Mouse (Mus musculus) gonadal fat pad, adult 2 months (tissue): ENCODE results near the gene Sobp. TPM values are rescaled to one million over a fixed set of nuclear protein-coding genes. Genes with fewer than 3 reads are reported as not detected.

Source experiments
- DNase-seq: peaks from one replicate; pipeline ENCODE4 v3.0.0-alpha.2; 2012; ENCODE audit warnings: low read depth
- polyA plus RNA-seq: library from polyadenylated mRNA; depleted of rRNA; stranded (reverse); fragments of >200 nt; gene quantifications from 2 replicates; pipeline ENCODE4 v1.2.3, GENCODE M21; 2012

The Sobp gene
- polyA plus RNA-seq, 1 experiment, result 0.35 TPM

DNA sequence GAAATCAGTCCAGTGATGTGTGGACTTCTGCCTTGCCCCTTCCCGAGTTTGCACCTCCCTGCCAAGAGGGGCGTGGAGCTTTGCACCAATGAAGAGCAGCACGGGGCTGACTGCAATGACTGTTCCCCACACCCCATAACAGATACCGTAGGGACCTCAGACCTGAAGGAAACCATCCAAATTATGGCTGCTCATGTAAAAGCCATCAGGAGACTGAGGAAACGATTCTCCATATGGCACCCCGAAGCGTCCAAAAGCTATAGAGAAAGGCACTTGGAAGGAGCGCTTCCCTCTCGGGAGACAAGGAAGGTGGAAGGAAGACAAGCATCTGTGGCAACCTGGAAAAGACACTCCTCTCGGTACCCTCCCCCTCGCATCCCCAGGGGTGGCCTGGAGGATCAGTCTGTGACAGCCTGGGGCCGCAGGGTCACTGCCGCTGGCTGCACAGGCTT is 180.0 kb downstream of the Sobp start:
- DNase-seq, result no peak

DNA sequence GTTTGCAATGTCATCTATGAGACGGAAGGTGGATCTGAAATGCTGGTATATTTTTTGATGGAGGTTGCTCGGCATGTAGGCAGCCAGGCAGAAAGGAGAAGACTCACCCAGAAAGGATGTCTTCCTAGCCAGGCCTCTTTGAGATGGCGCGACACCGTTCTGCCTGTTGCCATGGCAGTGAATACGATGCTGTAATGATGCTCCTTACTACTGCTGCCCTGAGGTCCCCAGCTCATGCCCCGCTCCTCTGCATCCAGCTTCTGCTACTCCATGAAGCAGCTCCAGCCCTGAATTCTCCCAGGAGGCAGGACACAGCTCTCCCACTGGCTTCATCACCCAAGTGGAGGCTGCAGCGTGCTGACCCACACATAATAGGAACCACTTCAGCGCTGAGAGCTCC is 183.3 kb downstream of the Sobp start:
- no peak for DNase-seq

DNA sequence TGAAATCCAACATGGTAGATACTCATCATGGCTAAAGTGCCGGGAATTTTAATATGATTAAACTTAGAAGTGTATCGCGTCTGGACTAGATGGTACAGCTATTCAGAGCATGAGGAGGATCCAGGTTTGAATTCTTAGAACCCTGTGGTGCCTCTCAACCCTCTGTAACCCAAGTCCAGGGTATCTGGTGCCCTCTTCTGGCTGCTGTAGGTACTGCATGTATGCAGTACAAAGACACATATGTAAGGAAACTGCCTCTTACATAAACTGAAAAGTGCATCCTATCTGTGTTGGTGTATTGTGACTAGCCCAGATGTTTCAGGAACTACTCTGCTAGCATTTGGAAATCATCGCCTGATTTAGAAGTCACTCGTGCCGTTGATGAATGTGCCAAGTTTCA is 184.4 kb downstream of the Sobp start:
- DNase-seq, result peak; percentile 6

DNA sequence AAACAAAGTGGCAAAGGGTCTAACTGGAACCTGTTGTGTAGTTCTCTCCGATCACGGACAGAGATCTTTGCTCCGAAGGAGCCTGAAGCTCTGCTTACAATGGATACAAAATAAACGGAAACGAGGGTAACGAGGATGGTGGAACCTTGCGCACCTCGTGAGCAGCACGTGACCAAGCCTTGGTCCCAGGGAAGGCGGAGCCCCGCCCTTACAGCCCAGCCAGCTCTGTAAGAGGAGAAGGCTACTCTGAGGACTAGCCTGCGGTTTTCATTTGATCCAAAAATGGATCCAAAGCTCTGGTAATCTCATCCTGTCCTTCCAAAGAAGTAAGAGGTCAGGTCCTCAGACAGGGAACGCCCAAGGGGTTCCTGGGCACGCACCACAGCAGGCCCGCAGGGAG is 185.7 kb downstream of the Sobp start:
- no peak for DNase-seq

DNA sequence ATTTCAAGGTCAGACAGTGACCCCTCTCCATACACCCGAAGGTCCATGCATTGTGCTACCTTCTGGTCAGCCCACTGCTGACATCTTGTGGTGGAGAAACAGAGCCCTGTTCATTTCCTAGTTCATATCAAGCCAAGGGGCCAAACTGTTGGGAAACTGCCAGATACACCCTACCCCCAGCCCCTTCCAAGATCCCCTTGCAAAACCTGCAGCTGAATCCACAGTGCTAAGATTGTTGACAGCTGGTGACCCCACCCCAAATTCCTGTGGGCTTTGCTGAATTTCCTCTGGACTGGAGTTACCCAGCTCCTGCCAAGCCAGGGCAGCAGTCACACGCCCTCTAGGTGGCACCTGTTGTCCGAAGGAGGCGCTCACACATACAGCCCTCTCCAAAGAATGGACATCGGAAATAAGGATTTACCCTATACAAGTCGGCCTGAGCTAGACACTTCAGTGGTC is 186.7 kb downstream of the Sobp start:
- DNase-seq, result peak; percentile 14

DNA sequence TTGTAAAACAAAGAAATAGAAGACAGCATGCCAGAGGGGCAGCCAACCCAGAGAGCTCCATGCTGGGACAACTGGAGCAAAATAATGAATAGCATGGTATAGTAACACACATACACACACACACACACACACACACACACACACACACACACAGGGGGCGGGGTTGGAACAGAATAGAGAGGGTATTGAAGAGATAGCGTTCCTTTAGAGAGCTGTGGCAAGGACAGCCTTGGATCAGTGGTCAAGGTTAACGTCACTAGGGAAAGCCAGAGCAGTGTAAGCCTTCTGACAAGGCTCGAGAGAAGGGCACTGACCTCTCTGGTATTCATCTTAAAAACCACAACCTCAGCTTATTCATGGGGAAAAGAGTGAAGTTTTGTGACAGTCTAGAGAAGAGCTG is 189.4 kb downstream of the Sobp start:
- DNase-seq, result no peak

DNA sequence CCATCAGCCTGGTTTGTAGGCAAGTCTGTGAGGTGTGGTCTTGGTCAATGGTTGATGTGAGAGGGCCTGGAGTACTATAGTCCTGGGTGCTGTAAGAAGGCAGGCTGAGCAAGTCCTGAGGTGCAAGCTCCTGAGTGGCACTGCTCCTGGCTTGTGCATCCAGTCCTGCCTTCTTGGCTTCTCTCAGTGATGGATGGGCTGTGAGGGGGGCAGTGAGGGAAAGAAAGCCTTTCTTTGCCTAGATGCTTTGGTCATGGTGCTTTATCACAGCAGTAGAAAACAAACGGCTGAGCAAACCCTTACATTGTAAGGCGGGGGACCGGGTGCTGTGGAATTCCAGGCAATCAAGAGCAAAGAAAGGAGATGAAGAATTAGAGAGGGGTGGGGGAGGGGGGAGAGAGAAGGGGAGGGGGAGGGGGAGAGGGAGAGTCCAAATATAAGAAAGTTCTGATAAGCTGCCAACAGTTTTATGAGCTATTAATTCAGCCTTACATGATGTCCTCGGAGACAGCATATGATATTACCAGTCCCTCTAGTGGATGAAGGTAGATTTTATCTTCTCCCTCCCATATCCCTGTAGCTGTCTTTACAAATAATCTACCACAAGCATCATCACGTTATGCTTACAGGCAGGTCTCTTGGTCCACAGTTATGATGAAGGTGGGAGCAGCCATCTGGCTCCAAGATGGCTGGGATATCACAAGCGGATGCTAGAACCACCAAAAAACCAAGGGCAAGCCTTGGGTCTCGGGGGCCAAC is 193.2 kb downstream of the Sobp start:
- no peak for DNase-seq

DNA sequence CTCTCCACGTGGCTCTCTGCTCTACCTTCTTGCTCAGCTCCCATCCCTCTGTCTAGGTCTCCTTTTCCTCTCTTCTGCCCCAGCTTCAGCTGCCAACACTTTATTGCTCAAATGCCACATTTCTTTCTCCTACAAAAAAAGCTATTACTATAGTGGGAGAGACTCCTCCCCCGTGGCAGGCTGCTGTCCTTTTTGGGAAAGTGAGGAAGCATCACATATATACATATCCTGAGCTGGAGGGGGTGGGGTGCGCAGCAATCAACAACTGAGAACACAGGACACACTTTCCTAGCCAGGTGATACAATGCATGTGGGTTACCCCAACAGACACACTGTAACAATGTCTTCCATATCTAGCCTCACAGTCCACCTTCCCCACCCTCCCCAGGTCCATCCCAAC is 196.0 kb downstream of the Sobp start:
- no peak for DNase-seq

DNA sequence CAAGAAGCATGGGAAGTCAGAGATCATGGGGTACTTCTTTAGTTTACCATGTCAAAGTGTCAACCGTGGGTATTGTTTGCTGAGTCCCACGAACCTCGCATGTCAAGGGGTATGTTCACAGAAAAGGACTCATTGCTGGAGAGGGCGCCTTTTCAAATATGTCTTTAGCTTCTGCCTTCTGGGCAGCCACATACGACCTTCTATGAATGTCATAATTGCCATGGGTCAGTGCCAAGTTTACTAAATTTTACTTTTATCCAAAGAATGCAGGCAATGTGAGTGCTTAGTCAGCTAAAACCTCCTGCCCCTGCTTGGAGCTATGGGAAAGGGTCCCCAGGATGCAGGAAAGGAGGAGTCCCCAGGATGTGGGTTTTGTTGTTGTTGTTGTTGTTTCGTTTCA is 197.8 kb downstream of the Sobp start:
- DNase-seq, result no peak

DNA sequence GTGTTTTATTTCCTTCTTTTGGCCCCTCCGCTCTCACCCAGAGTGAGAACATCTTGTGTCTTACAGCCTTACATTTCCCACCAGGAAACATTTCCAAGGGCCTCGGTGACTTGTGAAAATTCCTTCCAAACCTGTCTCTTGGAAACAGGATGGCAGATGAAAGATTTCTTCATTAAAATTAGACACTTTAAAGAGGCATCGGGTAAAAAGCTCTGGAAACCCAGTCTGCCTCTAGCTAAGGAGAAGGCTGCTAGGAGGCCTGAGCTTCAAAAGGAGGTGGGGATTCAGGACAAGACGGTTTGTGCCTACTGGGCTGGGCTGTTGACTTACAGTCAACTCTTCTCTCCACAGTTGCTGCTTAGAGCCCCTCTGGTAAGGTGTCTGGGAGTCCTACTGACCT is 200.8 kb downstream of the Sobp start:
- DNase-seq, result no peak

DNA sequence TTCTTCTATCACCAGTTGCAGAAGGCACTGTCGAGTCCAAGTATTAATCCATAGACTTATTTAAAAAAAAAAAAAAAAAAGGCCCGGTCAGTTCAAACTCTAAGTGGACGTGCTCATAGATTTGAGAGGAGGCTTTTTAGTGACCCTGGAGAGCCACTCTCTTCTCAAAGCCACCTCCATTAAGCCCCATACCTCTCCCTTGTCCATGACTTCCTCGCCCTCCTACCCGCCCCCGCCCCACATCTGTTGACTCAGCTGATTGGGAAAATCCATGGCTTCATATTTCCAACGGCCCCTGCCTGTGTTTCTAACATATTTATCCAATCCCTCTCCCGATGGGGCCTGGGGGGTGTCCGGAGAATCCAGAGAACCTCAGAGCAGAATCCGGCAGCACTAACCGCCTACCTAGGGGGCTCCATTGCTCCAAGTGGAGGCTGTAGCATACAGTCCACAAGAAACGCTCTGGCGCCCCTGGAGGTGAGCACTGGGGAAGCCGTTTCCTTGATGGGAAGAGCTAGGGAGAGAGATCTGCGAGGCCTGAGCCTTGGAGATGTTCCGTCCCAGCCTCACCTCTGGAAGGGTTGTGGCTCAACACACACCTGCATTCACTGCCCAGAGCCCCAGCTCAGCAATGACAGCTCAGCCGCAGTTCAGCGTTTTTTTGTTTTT is 201.7 kb downstream of the Sobp start:
- no peak for DNase-seq

DNA sequence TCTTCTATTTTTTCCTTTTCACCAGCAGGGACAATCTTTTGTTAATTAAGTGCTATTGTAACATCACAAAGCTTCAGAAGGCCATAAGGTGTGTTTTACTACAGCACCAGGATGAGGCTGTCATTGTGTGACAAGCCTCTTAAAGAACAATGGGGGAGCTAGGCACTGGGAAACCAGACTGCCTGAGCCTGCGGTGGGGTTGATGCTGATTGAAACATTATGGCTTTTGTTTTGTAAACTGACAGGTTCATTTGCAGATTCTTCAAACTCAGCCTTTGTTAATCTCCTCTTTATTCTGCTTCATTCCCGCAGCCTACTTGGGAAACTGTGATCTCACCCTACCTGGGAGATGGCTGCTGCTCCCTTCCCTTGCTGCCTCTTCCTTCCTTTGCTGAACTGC is 206.0 kb downstream of the Sobp start:
- DNase-seq, result no peak

DNA sequence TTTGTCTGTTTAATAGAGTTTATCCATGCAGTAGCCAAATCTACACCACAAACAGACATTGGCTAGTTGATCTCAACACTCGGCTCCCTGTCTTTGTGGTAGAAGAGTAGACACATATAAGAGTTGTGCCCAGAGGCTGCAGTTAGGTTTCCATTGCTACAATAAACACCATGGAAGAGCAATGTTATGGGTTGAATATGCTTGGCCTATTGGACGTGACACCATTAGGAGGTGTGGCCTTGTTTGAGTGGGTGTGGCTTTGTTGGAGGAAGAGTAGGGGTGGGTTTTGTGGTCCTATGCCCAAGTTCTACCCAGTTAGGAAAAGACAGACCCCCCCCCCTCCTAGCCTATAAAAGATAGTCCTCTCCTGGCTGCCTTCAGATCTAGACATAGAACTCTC is 211.3 kb downstream of the Sobp start:
- DNase-seq, result no peak

DNA sequence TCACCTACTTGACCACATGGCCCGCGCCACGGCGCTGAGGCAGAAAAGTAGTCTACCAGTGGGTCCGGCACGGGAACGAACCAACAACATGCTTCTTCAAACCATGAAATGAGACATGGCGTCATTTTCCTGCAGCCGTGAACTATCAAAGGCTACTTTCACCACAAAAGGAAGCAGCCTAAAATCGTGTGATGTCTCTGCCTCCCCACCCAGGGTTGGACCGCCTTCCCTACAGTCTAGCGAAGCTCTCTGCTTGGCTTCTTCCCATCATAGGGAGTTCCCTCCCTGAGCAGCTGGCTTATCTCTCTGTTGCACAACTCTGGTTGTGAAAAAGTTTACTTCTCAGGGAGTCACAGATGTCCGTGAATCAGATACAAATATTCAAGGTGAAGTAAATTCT is 211.7 kb downstream of the Sobp start:
- no peak for DNase-seq

DNA sequence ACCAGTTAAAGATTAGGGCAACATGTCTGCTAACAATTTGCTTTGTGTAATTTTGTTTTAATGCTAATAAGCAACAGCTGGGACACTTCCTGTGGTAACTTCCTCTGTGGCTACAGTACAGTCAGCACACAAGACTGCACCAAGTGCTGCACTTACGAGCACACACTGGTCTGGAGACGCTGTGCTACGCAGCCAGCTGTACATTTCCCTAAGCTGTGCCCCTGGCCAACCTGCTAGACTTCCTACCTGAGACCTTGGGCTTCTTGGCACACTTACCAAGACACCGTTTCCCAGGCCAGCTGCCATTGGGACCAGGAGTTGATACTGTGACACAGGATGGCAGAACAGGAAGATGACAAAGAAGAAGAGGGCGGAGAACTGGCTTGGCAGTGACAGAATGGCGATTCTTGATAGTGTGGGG is 212.1 kb downstream of the Sobp start:
- DNase-seq, result no peak

DNA sequence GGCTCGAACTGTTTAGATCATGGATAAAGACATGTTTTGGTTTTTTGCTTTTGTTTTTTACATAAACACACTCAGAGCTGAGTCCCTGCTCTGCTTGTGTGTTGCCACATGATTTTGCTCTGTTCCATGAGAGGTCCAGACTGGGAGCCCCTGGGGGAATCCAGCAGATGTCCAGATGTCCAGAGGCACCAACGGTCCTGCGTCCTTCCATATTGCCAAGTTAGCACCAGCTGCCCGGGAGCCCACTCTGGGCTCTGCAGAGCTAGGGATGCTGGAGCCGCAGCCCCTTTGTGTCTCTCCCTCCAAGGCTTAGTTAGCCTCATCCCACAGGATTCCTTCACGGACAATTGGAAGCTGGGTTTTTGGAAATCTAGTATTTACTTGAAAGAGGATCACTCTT is 212.6 kb downstream of the Sobp start:
- DNase-seq, result no peak

DNA sequence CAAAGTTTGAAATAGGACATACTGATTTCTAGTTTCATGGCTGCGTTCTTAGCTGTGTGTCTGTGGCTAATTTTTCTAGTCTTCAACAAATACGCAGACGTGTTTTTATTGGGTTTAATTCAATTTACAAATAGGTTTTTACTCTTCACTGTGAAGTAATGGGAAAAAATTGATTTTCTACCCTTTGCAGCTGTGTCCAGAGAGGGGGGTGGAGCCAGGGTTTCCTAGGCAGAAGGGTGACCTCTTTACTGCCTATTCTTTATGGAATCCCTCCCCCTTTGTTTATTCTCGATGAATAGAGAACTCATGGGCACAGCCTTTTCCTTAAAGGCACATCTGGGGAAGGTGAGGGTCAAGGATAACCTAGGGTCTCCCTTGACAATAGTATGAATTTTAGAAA is 215.6 kb downstream of the Sobp start:
- DNase-seq, result no peak

DNA sequence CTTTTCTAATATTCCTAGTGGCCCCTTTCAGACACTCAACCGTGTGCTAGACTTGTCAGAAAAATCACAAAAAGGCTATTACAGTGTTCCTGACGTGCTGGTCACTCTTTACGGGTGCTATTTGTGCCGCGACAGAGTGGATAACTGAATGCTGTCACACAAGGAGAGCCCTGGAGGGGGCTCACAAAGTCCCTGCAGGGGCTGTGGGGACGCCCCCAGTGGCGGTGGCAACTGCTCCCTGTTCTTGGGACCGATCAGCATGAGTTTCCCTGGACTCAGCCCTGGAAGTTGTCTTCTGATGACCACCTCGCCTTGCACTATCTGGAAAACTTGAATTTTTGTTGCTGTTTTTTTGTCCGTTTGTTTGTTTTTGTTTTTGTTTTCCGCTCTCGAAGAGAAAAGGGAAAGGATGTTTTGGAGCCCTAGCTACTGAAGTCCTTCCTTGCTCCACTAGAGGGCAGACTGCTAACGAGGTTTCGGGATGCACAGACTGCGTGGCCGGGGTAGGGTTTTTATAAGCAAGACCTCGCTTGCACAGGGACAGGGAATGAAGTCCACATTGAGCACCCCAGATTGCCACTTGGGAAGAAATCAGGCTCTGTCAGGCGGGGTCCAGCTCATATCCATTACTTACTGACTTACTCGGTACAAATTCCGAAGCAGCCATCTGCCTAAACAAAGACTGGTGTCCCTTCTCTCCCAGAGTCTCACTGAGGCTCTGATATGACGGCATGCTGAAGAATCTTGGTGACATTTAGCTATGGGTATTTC is 216.3 kb downstream of the Sobp start:
- DNase-seq, result no peak

DNA sequence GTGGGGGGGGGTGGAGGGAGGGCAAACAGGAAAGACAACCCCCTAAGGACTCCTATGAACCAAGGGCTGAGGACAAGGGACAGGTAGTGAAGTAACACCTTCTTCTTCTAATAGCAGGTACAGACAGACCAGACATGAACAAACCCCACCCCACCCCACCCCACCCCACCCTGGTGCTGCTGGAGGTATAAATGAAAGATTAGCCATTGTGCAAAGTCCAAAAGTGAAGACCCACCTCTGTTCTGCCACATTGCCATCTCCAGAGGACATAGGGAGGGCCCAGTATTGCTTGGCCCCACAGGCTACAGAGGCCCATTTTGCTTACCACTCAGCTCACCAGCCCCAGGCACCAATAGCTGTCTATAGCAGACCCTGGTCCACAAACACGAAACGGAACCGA is 219.1 kb downstream of the Sobp start:
- no peak for DNase-seq

DNA sequence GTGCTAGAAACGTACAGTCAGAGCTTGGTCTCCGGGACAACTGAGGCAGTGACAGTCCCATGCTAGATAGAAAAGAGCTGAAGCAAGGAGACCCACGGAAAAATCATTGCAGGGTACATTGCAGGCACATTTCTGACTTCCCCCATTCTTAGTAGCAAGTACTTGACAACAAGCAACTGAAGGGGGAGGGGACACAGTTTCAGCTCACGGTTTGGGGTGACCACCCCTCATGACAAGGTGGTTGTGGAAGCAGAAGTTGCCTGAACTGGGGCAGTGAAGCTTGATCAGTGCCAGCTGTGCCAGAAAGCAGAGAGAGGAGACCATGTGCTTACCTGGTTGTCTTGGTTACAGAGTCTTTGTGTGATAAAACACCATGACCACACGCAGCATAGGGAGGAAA is 220.7 kb downstream of the Sobp start:
- no peak for DNase-seq
